Mouse (Mus musculus) liver, embryonic 11.5 days (tissue): Measurements from ENCODE around the gene Phkg1. TPM values are rescaled to one million over a fixed set of nuclear protein-coding genes. Genes with fewer than 3 reads are reported as not detected.
"Not testable (repeated sequence)": the region's sequence is repeated elsewhere in the genome, so short reads cannot be mapped to it uniquely, and the experiment has no call there.

ENCODE experiments used
- ATAC-seq: fragments of 200-750 bp; cut with Nextera tagmentation; replicated peaks from 2 replicates; pipeline ENCODE4 v1.8.0; 2017; ENCODE audit warnings: moderate number of reproducible peaks, mild to moderate bottlenecking, moderate TSS enrichment, moderate library complexity; ENCODE audit not compliant: low FRiP score
- DNase-seq: peaks from one replicate; pipeline ENCODE4 v3.0.0-alpha.2; 2017; ENCODE audit warnings: low spot score
- H3K27ac ChIP-seq: fragments of 300-500 bp; sonication (generic); 2 replicates; pipeline ENCODE4 v1.5.1; 2014; ENCODE audit warnings: mild to moderate bottlenecking, low read depth, low read length, control low read depth
- H3K27me3 ChIP-seq: fragments of 300-500 bp; sonication (generic); replicated peaks from 2 replicates; pipeline ENCODE4 v1.6.1; 2014; ENCODE audit warnings: low read length, mixed read lengths; ENCODE audit not compliant: control insufficient read depth, insufficient read depth
- H3K36me3 ChIP-seq: fragments of 300-500 bp; sonication (generic); 2 replicates; pipeline ENCODE4 v1.6.1; 2014; ENCODE audit warnings: mild to moderate bottlenecking, low read length, moderate library complexity, mixed read lengths; ENCODE audit not compliant: control insufficient read depth, insufficient read depth
- H3K4me1 ChIP-seq: fragments of 300-500 bp; sonication (generic); replicated peaks from 2 replicates; pipeline ENCODE4 v1.6.1; 2014; ENCODE audit warnings: low read length, mixed read lengths; ENCODE audit not compliant: control insufficient read depth, insufficient read depth
- H3K4me2 ChIP-seq: fragments of 300-500 bp; sonication (generic); 2 replicates; pipeline ENCODE4 v1.6.1; 2014; ENCODE audit warnings: mild to moderate bottlenecking, control low read depth, moderate library complexity
- H3K4me3 ChIP-seq: fragments of 300-500 bp; sonication (generic); 2 replicates; pipeline ENCODE4 v1.5.1; 2014; ENCODE audit warnings: low read depth, low read length, control low read depth
- H3K9ac ChIP-seq: fragments of 300-500 bp; sonication (generic); 2 replicates; pipeline ENCODE4 v1.6.1; 2014; ENCODE audit warnings: low read depth, low read length, control low read depth
- H3K9me3 ChIP-seq: fragments of 300-500 bp; sonication (generic); 2 replicates; pipeline ENCODE4 v1.6.1; 2016; ENCODE audit warnings: low read length, inconsistent platforms, mixed read lengths; ENCODE audit not compliant: control insufficient read depth
- WGBS: fragments of 180-500 bp; shearing (Covaris S2); extraction: QIAGEN DNeasy Blood & Tissue Kit; methylation state at CpG from one replicate; pipeline ENCODE4 v1.1.7; 2014; 5-methylcytosine and 5-hydroxymethylcytosine counted together
- polyA plus RNA-seq: library from polyadenylated mRNA; unstranded; fragments of >200 nt; fragmentation: Nextera tagmentation; extraction: Ambion mirVana; gene quantifications from 2 replicates; pipeline ENCODE4 v1.2.1, GENCODE M21; 2014

The Phkg1 gene
- polyA plus RNA-seq, 1 experiment from 2014 or later = 0.29 TPM

GRCm38 (mm10) chr5:129914024-129914423 is 15.7 kb upstream of the Phkg1 start:
- no peaks in the 10 kb centered on the region for H3K9me3 ChIP-seq
- peaks cover 3% of the 10 kb centered on the region for H3K4me1 ChIP-seq
- H3K27me3 ChIP-seq = no peaks in the 10 kb centered on the region
- H3K9ac ChIP-seq = no peak overlapping the region
- peak; percentile 32; the same call in 1 of the 2 replicates for ATAC-seq
- H3K4me3 ChIP-seq = no peak overlapping the region
- H3K27ac ChIP-seq = no peak overlapping the region
- H3K4me2 ChIP-seq = no peak overlapping the region
- 26% methylated on average over 2 of the region's 2 CpGs for WGBS
- no peaks in the 10 kb centered on the region for H3K36me3 ChIP-seq
- DNase-seq = no peak

- H3K9ac ChIP-seq = no peak overlapping the region
- no peak for DNase-seq
- no peak for ATAC-seq
- H3K4me3 ChIP-seq = no peak overlapping the region; the same call in 1 of the 2 replicates
- no peak overlapping the region for H3K27ac ChIP-seq
- no peaks in the 10 kb centered on the region for H3K36me3 ChIP-seq
- no peak overlapping the region; the same call in 1 of the 2 replicates for H3K4me2 ChIP-seq
- H3K9me3 ChIP-seq = no peaks in the 10 kb centered on the region
- H3K4me1 ChIP-seq = peaks cover 6% of the 10 kb centered on the region
- 73% methylated on average over 7 of the region's 7 CpGs for WGBS
- no peaks in the 10 kb centered on the region for H3K27me3 ChIP-seq
Measured at GRCm38 (mm10) chr5:129909591-129909990, 11.2 kb upstream of the Phkg1 start.

DNA sequence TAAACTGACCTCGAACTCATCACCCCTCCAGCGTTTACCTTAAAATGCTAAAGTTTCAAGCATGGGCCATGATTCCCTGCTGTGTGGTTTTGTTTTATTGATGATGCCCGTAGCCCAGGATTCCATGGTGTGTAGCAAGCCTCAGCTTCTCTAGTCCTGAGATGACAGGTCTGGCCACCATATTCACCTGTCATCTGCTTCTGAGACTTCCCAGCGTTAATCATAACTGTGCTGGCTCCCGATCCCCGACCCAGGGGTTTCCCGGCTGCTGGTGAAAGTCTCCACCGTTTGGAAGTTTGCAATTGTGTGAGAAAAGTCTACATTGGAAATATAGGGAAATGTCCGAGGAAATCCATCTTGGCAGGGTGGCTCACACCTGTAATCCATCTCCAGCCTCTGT is 10.8 kb upstream of the Phkg1 start:
- no peak for ATAC-seq
- DNase-seq = no peak
- no peaks in the 10 kb centered on the region for H3K9me3 ChIP-seq
- peak overlapping the region; percentile 82 for H3K4me2 ChIP-seq
- H3K4me3 ChIP-seq = peak overlapping the region; percentile 58
- no peaks in the 10 kb centered on the region for H3K27me3 ChIP-seq
- H3K4me1 ChIP-seq = peaks cover 6% of the 10 kb centered on the region
- peak overlapping the region; percentile 66 for H3K9ac ChIP-seq
- no peaks in the 10 kb centered on the region for H3K36me3 ChIP-seq
- no peak overlapping the region for H3K27ac ChIP-seq
- WGBS = 74% methylated on average over 9 of the region's 9 CpGs

DNA sequence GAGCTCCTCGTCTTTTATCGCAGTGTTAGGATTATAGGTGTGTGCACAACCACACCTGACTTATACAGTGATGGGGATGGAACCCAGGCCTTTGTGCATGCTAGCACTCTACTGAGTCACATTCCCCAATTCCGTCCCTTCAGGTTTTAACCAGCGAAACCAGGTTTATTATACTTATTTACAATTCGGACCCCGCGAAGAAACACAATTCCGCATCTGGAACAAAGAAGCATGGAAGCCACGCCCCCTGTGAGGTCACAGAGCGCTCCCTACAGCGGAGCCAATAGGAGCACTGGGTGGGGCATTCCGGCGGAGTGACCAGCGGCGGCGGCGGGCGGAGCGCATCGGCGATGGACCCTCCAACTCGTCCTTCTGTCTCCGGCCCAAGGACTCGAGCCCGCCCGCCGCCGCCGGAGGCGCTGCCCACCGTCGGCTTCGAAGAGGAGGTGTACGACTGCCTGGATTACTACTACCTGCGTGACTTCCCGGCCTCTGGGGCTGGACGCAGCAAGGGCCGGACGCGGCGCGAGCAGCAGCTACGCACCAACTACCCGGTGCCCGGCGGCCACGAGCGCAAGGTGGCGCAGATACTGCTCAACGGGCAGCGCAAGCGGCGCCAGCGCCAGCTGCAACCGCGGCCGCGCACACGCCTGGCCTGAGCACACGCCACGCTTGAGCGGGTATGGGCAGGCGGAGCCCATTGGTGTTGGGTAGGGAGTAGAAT is 10.1 kb upstream of the Phkg1 start, which contains the start of gene Nupr1l:
Gene Nupr1l (plus strand): TSS at position 299 of the 724 bp plus-strand sequence.
- Histone ChIP-seq H3K36me3 (no peaks in the 10 kb centered on the region), H3K27ac (0 out of 2 replicates have a peak within 1 kb of the TSS, but pooled peaks have one; percentile 1), H3K4me2 (peak within 1 kb of the TSS; percentile 82), H3K9me3 (no peaks in the 10 kb centered on the region), H3K4me3 (peak within 1 kb of the TSS; percentile 58), H3K4me1 (peaks cover 6% of the 10 kb centered on the region), H3K27me3 (no peaks in the 10 kb centered on the region), H3K9ac (peak within 1 kb of the TSS; percentile 66)
- WGBS = under 1% methylated on average over 63 of the region's 63 CpGs
- DNase-seq = peak; percentile 90
- ATAC-seq = peak; percentile 94

DNA sequence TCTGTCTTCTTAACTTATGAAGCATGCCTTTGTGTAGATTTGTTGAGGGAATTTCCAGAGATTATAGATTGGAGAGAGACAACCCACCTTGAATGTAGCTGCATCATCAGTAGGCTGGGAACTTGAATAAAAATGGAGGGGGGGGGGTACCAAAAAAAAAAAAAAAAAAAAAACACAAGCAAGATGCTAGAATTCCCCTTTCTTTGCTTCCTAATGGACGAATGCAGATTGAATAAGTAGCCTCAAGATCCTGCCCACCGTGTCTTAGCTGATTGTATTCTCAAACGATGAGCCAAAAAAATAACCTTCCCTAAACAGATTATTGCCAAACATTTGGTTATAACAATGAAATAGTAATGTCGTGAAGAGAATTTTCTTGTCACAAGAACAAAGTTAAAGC is 9.4 kb upstream of the Phkg1 start:
- no peak overlapping the region for H3K27ac ChIP-seq

DNA sequence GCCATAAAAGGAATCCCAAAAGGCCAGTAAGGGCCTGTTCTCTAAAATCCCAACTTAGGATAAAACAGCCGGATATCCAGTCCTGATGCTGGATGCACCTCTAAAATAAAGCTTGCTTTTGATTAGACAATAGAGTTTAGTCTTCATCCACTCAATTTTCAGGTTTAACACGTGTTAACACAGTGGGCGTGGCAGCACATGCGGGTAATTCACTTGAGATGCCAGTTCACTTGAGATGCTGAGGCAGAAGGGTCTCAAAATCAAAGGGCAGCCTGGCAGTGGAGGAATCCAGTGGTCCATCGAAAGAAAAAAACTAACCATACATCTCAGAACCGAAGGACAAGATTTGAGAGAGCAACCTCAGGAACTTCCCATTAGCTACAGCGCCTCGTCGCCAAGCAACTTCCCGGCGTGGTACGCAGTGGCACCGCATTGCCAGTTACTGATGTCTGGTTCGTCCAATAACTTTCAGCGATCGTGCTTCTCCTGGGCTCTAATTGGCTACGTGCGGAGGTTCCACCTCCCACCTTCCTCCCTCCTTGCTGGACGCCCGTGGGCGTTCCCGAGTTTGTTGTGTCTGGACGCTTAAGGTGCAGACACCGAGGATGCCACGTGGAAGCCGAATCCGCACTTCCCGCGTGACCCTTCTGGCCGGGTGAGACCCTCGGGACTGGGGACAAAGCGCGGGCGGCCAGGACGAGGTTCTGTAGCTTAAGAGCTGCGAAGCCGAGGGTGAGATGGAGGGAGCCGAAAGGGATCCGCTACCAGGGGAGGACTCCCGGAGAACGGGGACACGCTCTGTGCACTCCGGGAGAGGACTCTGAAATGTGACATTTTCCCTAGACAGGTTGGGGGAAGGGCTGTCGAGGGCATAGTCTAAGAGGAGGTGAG is 2.9 kb downstream of the Phkg1 start, which contains the start of gene Zbed5:
Gene Zbed5 (plus strand): TSS at position 526 of the 891 bp plus-strand sequence.
- H3K4me3 ChIP-seq = peak within 1 kb of the TSS; percentile 77
- H3K9me3 ChIP-seq = no peaks in the 10 kb centered on the region
- peak within 1 kb of the TSS; percentile 59; the same call in 1 of the 2 replicates for H3K9ac ChIP-seq
- no peak within 1 kb of the TSS for H3K27ac ChIP-seq
- H3K27me3 ChIP-seq = no peaks in the 10 kb centered on the region
- WGBS = 2% methylated on average over 44 of the region's 44 CpGs
- H3K4me2 ChIP-seq = peak within 1 kb of the TSS; percentile 98
- H3K4me1 ChIP-seq = peaks cover 7% of the 10 kb centered on the region; the same call in 1 of the 2 replicates
- peak; percentile 100 for ATAC-seq
- peak; percentile 80 for DNase-seq
- H3K36me3 ChIP-seq = no peaks in the 10 kb centered on the region

More for the DNA sequence above, 9.4 kb upstream of the Phkg1 start:
- H3K9me3 ChIP-seq = no peaks in the 10 kb centered on the region
- H3K36me3 ChIP-seq = no peaks in the 10 kb centered on the region
- ATAC-seq = no peak
- no peak overlapping the region for H3K9ac ChIP-seq
- WGBS = 25% methylated on average over 4 of the region's 4 CpGs
- H3K4me1 ChIP-seq = peaks cover 6% of the 10 kb centered on the region
- peak overlapping the region; percentile 82 for H3K4me2 ChIP-seq
- H3K4me3 ChIP-seq = peak overlapping the region; percentile 58
- no peak for DNase-seq
- H3K27me3 ChIP-seq = no peaks in the 10 kb centered on the region

- not testable (repeated sequence) for H3K27ac ChIP-seq, H3K9ac ChIP-seq, H3K4me2 ChIP-seq, ATAC-seq, H3K4me1 ChIP-seq, H3K27me3 ChIP-seq, H3K4me3 ChIP-seq, H3K36me3 ChIP-seq, DNase-seq, H3K9me3 ChIP-seq
- WGBS = 77% methylated on average over 4 of the region's 7 CpGs
Measured at GRCm38 (mm10) chr5:129890390-129890789, 8.0 kb downstream of the Phkg1 start.

GRCm38 (mm10) chr5:129886911-129887636 is 11.3 kb downstream of the Phkg1 start, which contains the start of gene Chchd2:
Chchd2 (minus strand) TSS chr5:129887470.
- Histone ChIP-seq H3K9me3 (no peaks in the 10 kb centered on the region), H3K9ac (peak within 1 kb of the TSS; percentile 91), H3K4me3 (peak within 1 kb of the TSS; percentile 92), H3K4me1 (peaks cover 5% of the 10 kb centered on the region), H3K27me3 (no peaks in the 10 kb centered on the region), H3K27ac (peak within 1 kb of the TSS; percentile 98), H3K36me3 (peaks cover 9% of the 10 kb centered on the region), H3K4me2 (peak within 1 kb of the TSS; percentile 85)
- ATAC-seq (peak; percentile 98), DNase-seq (peak; percentile 88)
- under 1% methylated on average over 46 of the region's 46 CpGs for WGBS
